Mouse (Mus musculus): ENCODE results near the gene Dnmt3a. TPM values are rescaled to one million over a fixed set of nuclear protein-coding genes. Genes with fewer than 3 reads are reported as not detected.

Dnmt3a gene
- polyA plus RNA-seq, 1 experiment from 2014 or later = 55.1 TPM

DNA sequence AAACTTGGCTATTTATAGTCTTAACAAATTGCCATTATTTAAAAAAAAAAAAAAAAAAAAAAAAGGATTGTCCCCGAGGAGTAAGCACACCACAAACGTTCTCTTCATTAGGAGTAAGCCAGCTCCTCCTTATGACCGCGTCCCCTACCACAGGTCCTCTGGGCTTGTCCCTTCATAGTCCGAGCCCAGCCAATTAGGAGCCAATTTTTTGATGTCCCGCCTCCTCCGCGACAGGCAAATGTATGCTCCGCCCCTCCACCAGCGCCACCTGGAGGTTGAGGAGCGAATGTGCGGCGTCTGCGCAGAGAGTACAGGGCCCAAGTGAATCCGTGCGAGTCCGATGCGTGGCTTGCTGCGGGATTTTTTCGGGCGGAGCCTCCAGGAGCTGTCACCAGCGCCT lies 14.1 kb upstream of the Dnmt3a start:
- H3K4me3 ChIP-seq (ENCODE audit: low read length) = peak overlapping the region; percentile 45
- H3K4me2 ChIP-seq (ENCODE audit: low read depth, low read length) = peak overlapping the region; percentile 62
- ATAC-seq (replicated peaks; ENCODE audit: extremely low read depth, insufficient read depth, low FRiP score) = peak; percentile 87
- peak overlapping the region; percentile 66 for H3K9ac ChIP-seq (ENCODE audit: low read length)
- no peak overlapping the region for H3K27ac ChIP-seq (ENCODE audit: low read length)
- H3K27me3 ChIP-seq (ENCODE audit: control insufficient read depth, insufficient read depth, low read length) = no peaks in the 10 kb centered on the region
- no peaks in the 10 kb centered on the region for H3K9me3 ChIP-seq (replicated peaks; ENCODE audit: control insufficient read depth, low read length)
- H3K4me1 ChIP-seq (ENCODE audit: control insufficient read depth, insufficient read depth, low read length) = peaks cover 14% of the 10 kb centered on the region
- WGBS = under 1% methylated on average over 22 of the region's 22 CpGs
- no peaks in the 10 kb centered on the region for H3K36me3 ChIP-seq (ENCODE audit: control insufficient read depth, insufficient read depth)

- peak overlapping the region; percentile 62 for H3K4me2 ChIP-seq (ENCODE audit: low read depth, low read length)
- no peak overlapping the region for H3K27ac ChIP-seq (ENCODE audit: low read length)
- no peaks in the 10 kb centered on the region for H3K36me3 ChIP-seq (ENCODE audit: control insufficient read depth, insufficient read depth)
- peak overlapping the region; percentile 66 for H3K9ac ChIP-seq (ENCODE audit: low read length)
- H3K4me3 ChIP-seq (ENCODE audit: low read length) = peak overlapping the region; percentile 45
- H3K9me3 ChIP-seq (replicated peaks; ENCODE audit: control insufficient read depth, low read length) = no peaks in the 10 kb centered on the region
- peaks cover 9% of the 10 kb centered on the region for H3K4me1 ChIP-seq (ENCODE audit: control insufficient read depth, insufficient read depth, low read length)
- ATAC-seq (replicated peaks; ENCODE audit: extremely low read depth, insufficient read depth, low FRiP score) = no peak
- 20% methylated on average over 8 of the region's 8 CpGs for whole genome bisulfite sequencing
- H3K27me3 ChIP-seq (ENCODE audit: control insufficient read depth, insufficient read depth, low read length) = no peaks in the 10 kb centered on the region
These were observed 13.6 kb upstream of the Dnmt3a start for GRCm38 (mm10) chr12:3792248-3792647.

DNA sequence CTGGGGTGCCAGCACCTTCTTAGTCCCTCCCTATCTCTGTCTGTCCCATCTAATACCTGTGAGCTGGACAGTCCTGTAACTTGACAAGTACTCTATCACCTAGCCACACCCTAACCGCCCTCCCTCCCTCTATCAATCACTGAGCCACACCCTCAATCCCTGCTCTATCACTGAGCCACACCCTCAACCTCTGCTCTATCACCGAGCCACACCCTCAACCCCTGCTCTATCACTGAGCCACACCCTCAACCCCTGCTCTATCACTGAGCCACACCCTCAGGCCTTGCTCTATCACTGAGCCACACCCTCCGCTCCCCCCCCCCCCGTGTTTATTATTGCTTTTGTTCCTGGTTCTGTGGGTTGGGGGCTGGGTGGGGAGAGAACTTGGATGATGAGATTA lies 10.2 kb upstream of the Dnmt3a start:
- H3K4me2 ChIP-seq (ENCODE audit: low read depth, low read length) = no peak overlapping the region
- peaks cover 3% of the 10 kb centered on the region; the same call in 1 of the 2 replicates for H3K4me1 ChIP-seq (ENCODE audit: control insufficient read depth, insufficient read depth, low read length)
- ATAC-seq (replicated peaks; ENCODE audit: extremely low read depth, insufficient read depth, low FRiP score) = no peak
- no peaks in the 10 kb centered on the region for H3K27me3 ChIP-seq (ENCODE audit: control insufficient read depth, insufficient read depth, low read length)
- no peak overlapping the region for H3K27ac ChIP-seq (ENCODE audit: low read length)
- no peaks in the 10 kb centered on the region for H3K36me3 ChIP-seq (ENCODE audit: control insufficient read depth, insufficient read depth)
- no peak overlapping the region for H3K4me3 ChIP-seq (ENCODE audit: low read length)
- H3K9me3 ChIP-seq (replicated peaks; ENCODE audit: control insufficient read depth, low read length) = no peaks in the 10 kb centered on the region
- 20% methylated on average over 4 of the region's 4 CpGs for WGBS
- H3K9ac ChIP-seq (ENCODE audit: low read length) = no peak overlapping the region

GRCm38 (mm10) chr12:3799551-3799950 lies 6.3 kb upstream of the Dnmt3a start:
- Histone ChIP-seq H3K9me3 (replicated peaks; ENCODE audit: control insufficient read depth, low read length) (no peaks in the 10 kb centered on the region), H3K27ac (ENCODE audit: low read length) (no peak overlapping the region), H3K4me3 (ENCODE audit: low read length) (no peak overlapping the region), H3K9ac (ENCODE audit: low read length) (no peak overlapping the region), H3K36me3 (ENCODE audit: control insufficient read depth, insufficient read depth) (no peaks in the 10 kb centered on the region), H3K4me2 (ENCODE audit: low read depth, low read length) (no peak overlapping the region), H3K27me3 (ENCODE audit: control insufficient read depth, insufficient read depth, low read length) (no peaks in the 10 kb centered on the region), H3K4me1 (ENCODE audit: control insufficient read depth, insufficient read depth, low read length) (no peaks in the 10 kb centered on the region)
- WGBS = 71% methylated on average over 1 of the region's 1 CpGs
- no peak for ATAC-seq (replicated peaks; ENCODE audit: extremely low read depth, insufficient read depth, low FRiP score)

DNA sequence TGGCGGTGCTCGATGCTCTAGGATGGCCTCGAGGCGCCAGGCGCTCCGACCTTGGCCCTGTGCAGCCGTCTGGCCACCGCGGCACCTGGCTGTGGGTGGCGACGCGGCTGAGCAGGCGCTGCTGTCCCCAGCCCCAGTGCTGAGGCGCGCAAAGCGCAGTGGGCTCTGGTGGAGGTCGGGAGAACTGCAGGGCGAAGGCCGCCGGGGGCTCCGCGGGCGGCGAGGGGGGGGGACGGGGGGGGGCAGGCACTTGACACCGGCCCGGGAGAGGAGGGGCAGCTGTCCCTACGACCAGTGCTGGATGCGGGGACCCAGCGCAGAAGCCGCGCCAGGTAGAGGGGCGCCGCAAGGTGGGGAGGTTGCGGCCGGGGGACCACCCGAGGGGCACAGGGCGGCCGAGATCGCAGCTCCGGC lies 471 bp downstream of the Dnmt3a start:
- H3K36me3 ChIP-seq (ENCODE audit: control insufficient read depth, insufficient read depth) = no peaks in the 10 kb centered on the region
- H3K4me1 ChIP-seq (ENCODE audit: control insufficient read depth, insufficient read depth, low read length) = peaks cover 34% of the 10 kb centered on the region
- H3K4me2 ChIP-seq (ENCODE audit: low read depth, low read length) = peak overlapping the region; percentile 82
- H3K9ac ChIP-seq (ENCODE audit: low read length) = peak overlapping the region; percentile 93
- peak; percentile 78 for ATAC-seq (replicated peaks; ENCODE audit: extremely low read depth, insufficient read depth, low FRiP score)
- no peaks in the 10 kb centered on the region for H3K27me3 ChIP-seq (ENCODE audit: control insufficient read depth, insufficient read depth, low read length)
- H3K27ac ChIP-seq (ENCODE audit: low read length) = peak overlapping the region; percentile 97
- H3K4me3 ChIP-seq (ENCODE audit: low read length) = peak overlapping the region; percentile 88
- 2% methylated on average over 29 of the region's 41 CpGs for WGBS
- no peaks in the 10 kb centered on the region for H3K9me3 ChIP-seq (replicated peaks; ENCODE audit: control insufficient read depth, low read length)

- Histone ChIP-seq H3K27ac (ENCODE audit: low read length) (peak overlapping the region; percentile 97), H3K4me2 (ENCODE audit: low read depth, low read length) (peak overlapping the region; percentile 82), H3K27me3 (ENCODE audit: control insufficient read depth, insufficient read depth, low read length) (no peaks in the 10 kb centered on the region), H3K9ac (ENCODE audit: low read length) (peak overlapping the region; percentile 93), H3K9me3 (replicated peaks; ENCODE audit: control insufficient read depth, low read length) (no peaks in the 10 kb centered on the region), H3K4me3 (ENCODE audit: low read length) (peak overlapping the region; percentile 88), H3K4me1 (ENCODE audit: control insufficient read depth, insufficient read depth, low read length) (peaks cover 40% of the 10 kb centered on the region), H3K36me3 (ENCODE audit: control insufficient read depth, insufficient read depth) (no peaks in the 10 kb centered on the region)
- ATAC-seq (replicated peaks; ENCODE audit: extremely low read depth, insufficient read depth, low FRiP score) = peak; percentile 66
- under 1% methylated on average over 85 of the region's 141 CpGs for WGBS
These were observed 1.1 kb downstream of the Dnmt3a start for GRCm38 (mm10) chr12:3806703-3807547.

- Histone ChIP-seq H3K9me3 (replicated peaks; ENCODE audit: control insufficient read depth, low read length) (no peaks in the 10 kb centered on the region), H3K36me3 (ENCODE audit: control insufficient read depth, insufficient read depth) (no peaks in the 10 kb centered on the region), H3K4me3 (ENCODE audit: low read length) (peak overlapping the region; percentile 88), H3K27me3 (ENCODE audit: control insufficient read depth, insufficient read depth, low read length) (no peaks in the 10 kb centered on the region), H3K9ac (ENCODE audit: low read length) (peak overlapping the region; percentile 93), H3K4me1 (ENCODE audit: control insufficient read depth, insufficient read depth, low read length) (peaks cover 46% of the 10 kb centered on the region), H3K4me2 (ENCODE audit: low read depth, low read length) (peak overlapping the region; percentile 82), H3K27ac (ENCODE audit: low read length) (peak overlapping the region; percentile 97)
- peak; percentile 34 for ATAC-seq (replicated peaks; ENCODE audit: extremely low read depth, insufficient read depth, low FRiP score)
- WGBS = under 1% methylated on average over 60 of the region's 105 CpGs
These were observed 2.0 kb downstream of the Dnmt3a start for GRCm38 (mm10) chr12:3807548-3808395.

GRCm38 (mm10) chr12:3808396-3808981 lies 2.7 kb downstream of the Dnmt3a start:
- peak overlapping the region; percentile 97 for H3K27ac ChIP-seq (ENCODE audit: low read length)
- WGBS = 9% methylated on average over 10 of the region's 10 CpGs
- peak overlapping the region; percentile 88 for H3K4me3 ChIP-seq (ENCODE audit: low read length)
- H3K27me3 ChIP-seq (ENCODE audit: control insufficient read depth, insufficient read depth, low read length) = no peaks in the 10 kb centered on the region
- H3K4me1 ChIP-seq (ENCODE audit: control insufficient read depth, insufficient read depth, low read length) = peaks cover 50% of the 10 kb centered on the region
- no peaks in the 10 kb centered on the region for H3K36me3 ChIP-seq (ENCODE audit: control insufficient read depth, insufficient read depth)
- H3K4me2 ChIP-seq (ENCODE audit: low read depth, low read length) = peak overlapping the region; percentile 82
- no peaks in the 10 kb centered on the region for H3K9me3 ChIP-seq (replicated peaks; ENCODE audit: control insufficient read depth, low read length)
- peak; percentile 3 for ATAC-seq (replicated peaks; ENCODE audit: extremely low read depth, insufficient read depth, low FRiP score)
- H3K9ac ChIP-seq (ENCODE audit: low read length) = peak overlapping the region; percentile 93

All from heart, embryonic 16.5 days (tissue).